12 mouse cellular contexts compared by ENCODE assay signal in genomic region chr1:135755287-135755686, GRCm38 (mm10). TPM values are rescaled to one million over a fixed set of nuclear protein-coding genes. Genes with fewer than 3 reads are reported as not detected.
DNase-seq lines count a peak whose midpoint lies in the region; ATAC-seq and TF ChIP-seq lines count a peak whose summit lies in the region.
"Had no signal": no experiment of that assay in that cellular context is flagged by ENCODE, and none has a peak within 500 bp of the region (broad histone marks: within the 10 kb centered on the region; RNA-seq: fewer than 3 reads in every experiment).

No protein-coding gene starts in this region.

- no peak overlapping the region for H3K9ac ChIP-seq in stomach, embryonic 16.5 days (ENCODE audit: low read length)
- H3K9ac ChIP-seq: liver, embryonic 14.5 days had no signal

- H3K4me2 ChIP-seq in stomach, embryonic 16.5 days (ENCODE audit: low read depth, low read length), result no peak overlapping the region

- 48% methylated on average over 9 of the region's 9 CpGs for WGBS in stomach, embryonic 16.5 days
- WGBS in hindbrain, embryonic 10.5 days, result 62% methylated on average over 9 of the region's 9 CpGs

- DNase-seq in kidney, postnatal 4 days, result peak; percentile 63 to 70
- no peak for DNase-seq in kidney, adult 8-10 months
- peak; percentile 76 for DNase-seq in heart, postnatal 25 days (ENCODE audit: low spot score)
- DNase-seq in ovary, postnatal 10 days (ENCODE audit: low spot score), result no peak
- DNase-seq in hindbrain, embryonic 10.5 days (ENCODE audit: low spot score), result no peak
- DNase-seq: adrenal gland, postnatal 25 days; cerebellum, adult 8-10 months had no signal

- no peaks in the 10 kb centered on the region for H3K27me3 ChIP-seq in stomach, embryonic 16.5 days (ENCODE audit: control insufficient read depth, insufficient read depth, low read length)
- H3K27me3 ChIP-seq in hindbrain, embryonic 10.5 days (ENCODE audit: insufficient read depth, poor library complexity, severe bottlenecking), result peaks cover 21% of the 10 kb centered on the region

- TF ChIP-seq CTCF in embryonic fibroblast, embryonic 13.5 days (IDR thresholded peaks at IDR 0.05; ENCODE audit: borderline replicate concordance, insufficient read depth, low read length), result no peak

- intact Hi-C loops in heart, postnatal 25 days (cut with DNase I), result no loop called here

- H3K27ac ChIP-seq in embryonic fibroblast, embryonic 13.5 days (ENCODE audit: insufficient read depth, low read length), result peak overlapping the region; percentile 94
- H3K27ac ChIP-seq in stomach, embryonic 16.5 days (ENCODE audit: low read length), result peak overlapping the region; percentile 72
- no peak overlapping the region for H3K27ac ChIP-seq in hindbrain, embryonic 10.5 days
- H3K27ac ChIP-seq: liver, embryonic 14.5 days had no signal

- no peaks in the 10 kb centered on the region for H3K9me3 ChIP-seq in stomach, embryonic 16.5 days (replicated peaks; ENCODE audit: control insufficient read depth, low read length)
- H3K9me3 ChIP-seq in hindbrain, embryonic 10.5 days, result no peaks in the 10 kb centered on the region

- ATAC-seq in stomach, embryonic 16.5 days (ENCODE audit: insufficient read depth, low FRiP score), result no peak
- ATAC-seq: intestine, postnatal 0 days had no signal

- peaks cover 10% of the 10 kb centered on the region; the same call in 1 of the 2 replicates for H3K36me3 ChIP-seq in stomach, embryonic 16.5 days (ENCODE audit: control insufficient read depth, insufficient read depth, low read length)
- peaks cover 16% of the 10 kb centered on the region for H3K36me3 ChIP-seq in hindbrain, embryonic 10.5 days

- H3K4me3 ChIP-seq in embryonic fibroblast, embryonic 13.5 days (ENCODE audit: insufficient read depth, low read length), result no peak overlapping the region
- no peak overlapping the region for H3K4me3 ChIP-seq in stomach, embryonic 16.5 days (replicated peaks; ENCODE audit: low read length)
- H3K4me3 ChIP-seq in hindbrain, embryonic 10.5 days, result no peak overlapping the region
- H3K4me3 ChIP-seq: erythroblast, embryonic 14.5 days had no signal

- H3K4me1 ChIP-seq in embryonic fibroblast, embryonic 13.5 days (ENCODE audit: control insufficient read depth, insufficient read depth, low read length), result 0 out of 2 replicates have a peak, but pooled peaks cover 3% of the 10 kb centered on the region
- peaks cover 7% of the 10 kb centered on the region; the same call in 1 of the 2 replicates for H3K4me1 ChIP-seq in stomach, embryonic 16.5 days (ENCODE audit: control insufficient read depth, insufficient read depth, low read length)
- peaks cover 5% of the 10 kb centered on the region; the same call in 1 of the 2 replicates for H3K4me1 ChIP-seq in hindbrain, embryonic 10.5 days (replicated peaks)

- TF ChIP-seq POLR2A in embryonic fibroblast, embryonic 13.5 days (IDR thresholded peaks at IDR 0.05; ENCODE audit: low read depth, low read length), result no peak; the same call in 1 of the 2 replicates

RNA-seq across cellular contexts. Expression of gene Phlda3, which starts 10.6 kb away (rescaled TPM):
- 147 and 179 TPM in 2 replicates for polyA plus RNA-seq in embryonic fibroblast, embryonic 13.5 days (2011; ENCODE audit: insufficient read length, low read depth, missing spikeins)
- 10 to 100 TPM; 12.9 to 14.6 TPM for total RNA-seq in heart, postnatal 25 days (2021)
- polyA plus RNA-seq in stomach, embryonic 16.5 days (2015; fragmentation: Nextera tagmentation; extraction: Ambion mirVana), result 77.4 and 80.5 TPM in 2 replicates
- 19.3 and 21.7 TPM in 2 replicates for polyA plus RNA-seq in hindbrain, embryonic 10.5 days (2016; fragmentation: Nextera tagmentation; extraction: Ambion mirVana)

RNA-seq across cellular contexts. Expression of gene Tnni1, which starts 23.9 kb away (rescaled TPM):
- 1.1 and 1.5 TPM in 2 replicates for polyA plus RNA-seq in embryonic fibroblast, embryonic 13.5 days (2011; ENCODE audit: insufficient read length, low read depth, missing spikeins)
- 1 to 10 TPM; 2.0 to 2.3 TPM for total RNA-seq in heart, postnatal 25 days (2021)
- 6.2 and 84.9 TPM in 2 replicates for polyA plus RNA-seq in stomach, embryonic 16.5 days (2015; fragmentation: Nextera tagmentation; extraction: Ambion mirVana)
- polyA plus RNA-seq in hindbrain, embryonic 10.5 days (2016; fragmentation: Nextera tagmentation; extraction: Ambion mirVana), result 0.85 and 3.2 TPM in 2 replicates
- total RNA-seq: adrenal gland, postnatal 25 days had no signal
- polyA plus RNA-seq: erythroblast, embryonic 14.5 days had no signal

RNA-seq across cellular contexts. Expression of gene Csrp1, which starts 35.4 kb away (rescaled TPM):
- polyA plus RNA-seq in embryonic fibroblast, embryonic 13.5 days (2011; ENCODE audit: insufficient read length, low read depth, missing spikeins), result 453 and 629 TPM in 2 replicates
- 10 to 100 TPM; 48.0 to 56.7 TPM for total RNA-seq in heart, postnatal 25 days (2021)
- 229 and 245 TPM in 2 replicates for polyA plus RNA-seq in stomach, embryonic 16.5 days (2015; fragmentation: Nextera tagmentation; extraction: Ambion mirVana)
- 51.0 and 56.2 TPM in 2 replicates for polyA plus RNA-seq in hindbrain, embryonic 10.5 days (2016; fragmentation: Nextera tagmentation; extraction: Ambion mirVana)

Comparison
In these comparisons a context has a peak if more than half of its experiments do, and no peak if none do; other contexts are left out.
1. DNase-seq: peak in kidney, postnatal 4 days (2 of 2) and heart, postnatal 25 days (single experiment); none in kidney, adult 8-10 months (0 of 2), ovary, postnatal 10 days (single experiment) and hindbrain, embryonic 10.5 days (single experiment).